Mouse (Mus musculus): ENCODE results near the gene Zup1.
"Not testable (repeated sequence)": the region's sequence is repeated elsewhere in the genome, so short reads cannot be mapped to it uniquely, and the experiment has no call there.

The Zup1 gene

GRCm38 (mm10) chr10:33950803-33951583 is at the start of gene Zup1:
Gene Zup1 (minus strand): TSS chr10:33951269.
- DNase-seq (ENCODE audit: low spot score): peak; percentile 61

- DNase-seq (ENCODE audit: low spot score): no peak
These were observed 47.3 kb upstream of the Zup1 start for GRCm38 (mm10) chr10:33998397-33998796.

- not testable (repeated sequence) for DNase-seq (ENCODE audit: low spot score)
These were observed 45.6 kb upstream of the Zup1 start for GRCm38 (mm10) chr10:33996686-33997085.

- peak; percentile 56 for DNase-seq (ENCODE audit: low spot score)
These were observed 35.7 kb upstream of the Zup1 start for GRCm38 (mm10) chr10:33986771-33987170.

GRCm38 (mm10) chr10:33974781-33975494 is 23.9 kb upstream of the Zup1 start:
- no peak for DNase-seq (ENCODE audit: low spot score)

- DNase-seq (ENCODE audit: low spot score): no peak
These were observed 1.4 kb upstream of the Zup1 start for GRCm38 (mm10) chr10:33952509-33952908.

- DNase-seq (ENCODE audit: low spot score): no peak
These were observed 4.7 kb downstream of the Zup1 start for GRCm38 (mm10) chr10:33946336-33946735.

GRCm38 (mm10) chr10:33945390-33945789 is 5.7 kb downstream of the Zup1 start:
- no peak for DNase-seq (ENCODE audit: low spot score)

- DNase-seq (ENCODE audit: low spot score): no peak
These were observed 10.4 kb downstream of the Zup1 start for GRCm38 (mm10) chr10:33940702-33941101.

- DNase-seq (ENCODE audit: low spot score): no peak
These were observed 45.6 kb downstream of the Zup1 start for GRCm38 (mm10) chr10:33905489-33905888.

- DNase-seq (ENCODE audit: low spot score): peak; percentile 54
These were observed 46.3 kb downstream of the Zup1 start, which contains the start of gene Rsph4a for GRCm38 (mm10) chr10:33904530-33905481. Gene Rsph4a (plus strand): TSS chr10:33905111.

GRCm38 (mm10) chr10:33901520-33901919 is 49.5 kb downstream of the Zup1 start:
- DNase-seq (ENCODE audit: low spot score): not testable (repeated sequence)

- not testable (repeated sequence) for DNase-seq (ENCODE audit: low spot score)
These were observed 68.7 kb downstream of the Zup1 start for GRCm38 (mm10) chr10:33882411-33882810.

GRCm38 (mm10) chr10:33872672-33873398 is 78.2 kb downstream of the Zup1 start:
- DNase-seq (ENCODE audit: low spot score): no peak

- DNase-seq (ENCODE audit: low spot score): no peak
These were observed 80.6 kb downstream of the Zup1 start for GRCm38 (mm10) chr10:33870441-33870840.
